Mouse (Mus musculus) G1E-ER4 (cell line): ENCODE measurements around the gene Slc22a22. TPM values are rescaled to one million over a fixed set of nuclear protein-coding genes. Genes with fewer than 3 reads are reported as not detected.

Experiments used
- GATA1 ChIP-seq: IDR thresholded peaks from one replicate; pipeline ENCODE4 v1.8.0; 2012; ENCODE audit warnings: low read length, inconsistent platforms
- polyA plus RNA-seq: library from polyadenylated mRNA; stranded (reverse); fragments of >175 nt; gene quantifications from 2 replicates; pipeline ENCODE4 v1.2.3, GENCODE M21; 2012

Gene Slc22a22
- polyA plus RNA-seq, 1 experiment = not detected

- TF ChIP-seq GATA1 = no peak
These were observed 272.9 kb downstream of the Slc22a22 start for GRCm38 (mm10) chr15:57204444-57204930.
